Mouse (Mus musculus) embryo, embryonic 9.5 days (tissue): ENCODE measurements around the gene Wipf1.

Source experiments
- DNase-seq: peaks from one replicate; pipeline ENCODE4 v3.0.0-alpha.2; 2017; ENCODE audit errors: extremely low spot score

Wipf1 gene

GRCm38 (mm10) chr2:73467071-73467851 is 62.3 kb downstream of the Wipf1 start:
- DNase-seq, result no peak

- DNase-seq, result no peak
These were observed 63.1 kb downstream of the Wipf1 start for GRCm38 (mm10) chr2:73466481-73466880.

GRCm38 (mm10) chr2:73463431-73464194 is 65.9 kb downstream of the Wipf1 start:
- no peak for DNase-seq

- DNase-seq, result no peak
These were observed 66.7 kb downstream of the Wipf1 start for GRCm38 (mm10) chr2:73462757-73463339.

- DNase-seq, result no peak
These were observed 67.3 kb downstream of the Wipf1 start for GRCm38 (mm10) chr2:73462265-73462664.

- no peak for DNase-seq
These were observed 69.4 kb downstream of the Wipf1 start for GRCm38 (mm10) chr2:73460168-73460567.

- DNase-seq, result no peak
These were observed 69.9 kb downstream of the Wipf1 start for GRCm38 (mm10) chr2:73459607-73460153.

GRCm38 (mm10) chr2:73456886-73457285 is 72.6 kb downstream of the Wipf1 start:
- no peak for DNase-seq

GRCm38 (mm10) chr2:73456154-73456553 is 73.4 kb downstream of the Wipf1 start:
- DNase-seq, result no peak

- DNase-seq, result no peak
These were observed 74.0 kb downstream of the Wipf1 start for GRCm38 (mm10) chr2:73455541-73455940.

GRCm38 (mm10) chr2:73454682-73455081 is 74.9 kb downstream of the Wipf1 start:
- DNase-seq, result no peak

- no peak for DNase-seq
These were observed 75.3 kb downstream of the Wipf1 start for GRCm38 (mm10) chr2:73454186-73454585.

- DNase-seq, result no peak
These were observed 75.8 kb downstream of the Wipf1 start for GRCm38 (mm10) chr2:73453717-73454116.

- no peak for DNase-seq
These were observed 76.4 kb downstream of the Wipf1 start for GRCm38 (mm10) chr2:73453085-73453484.

GRCm38 (mm10) chr2:73452556-73452955 is 77.0 kb downstream of the Wipf1 start:
- no peak for DNase-seq

GRCm38 (mm10) chr2:73451541-73451940 is 78.0 kb downstream of the Wipf1 start:
- no peak for DNase-seq

GRCm38 (mm10) chr2:73450172-73450715 is 79.3 kb downstream of the Wipf1 start:
- no peak for DNase-seq

GRCm38 (mm10) chr2:73443985-73444384 is 85.5 kb downstream of the Wipf1 start:
- no peak for DNase-seq

GRCm38 (mm10) chr2:73442015-73442414 is 87.5 kb downstream of the Wipf1 start:
- DNase-seq, result no peak

GRCm38 (mm10) chr2:73440319-73440718 is 89.2 kb downstream of the Wipf1 start:
- no peak for DNase-seq

GRCm38 (mm10) chr2:73436976-73437375 is 92.6 kb downstream of the Wipf1 start:
- DNase-seq, result no peak

GRCm38 (mm10) chr2:73435847-73436246 is 93.7 kb downstream of the Wipf1 start:
- no peak for DNase-seq
